Mouse (Mus musculus): ENCODE results near the gene Tor1a.

GRCm38 (mm10) chr2:30933917-30934450 is 33.7 kb downstream of the Tor1a start:
- no peak for TF ChIP-seq POLR2A (IDR thresholded peaks at IDR 0.05; ENCODE audit: borderline replicate concordance, insufficient read depth, low read length)
- TF ChIP-seq CTCF (IDR thresholded peaks at IDR 0.05; ENCODE audit: borderline replicate concordance, insufficient read depth, low read depth, low read length) = peak; percentile 91
